Mouse (Mus musculus): ENCODE measurements around the gene Gm6034.
"Not testable (repeated sequence)": the region's sequence is repeated elsewhere in the genome, so short reads cannot be mapped to it uniquely, and the experiment has no call there.

The Gm6034 gene

GRCm38 (mm10) chr17:36022922-36023321 lies 19.8 kb upstream of the Gm6034 start:
- in situ Hi-C loops (cut with MseI, MboI): no loop called here

DNA sequence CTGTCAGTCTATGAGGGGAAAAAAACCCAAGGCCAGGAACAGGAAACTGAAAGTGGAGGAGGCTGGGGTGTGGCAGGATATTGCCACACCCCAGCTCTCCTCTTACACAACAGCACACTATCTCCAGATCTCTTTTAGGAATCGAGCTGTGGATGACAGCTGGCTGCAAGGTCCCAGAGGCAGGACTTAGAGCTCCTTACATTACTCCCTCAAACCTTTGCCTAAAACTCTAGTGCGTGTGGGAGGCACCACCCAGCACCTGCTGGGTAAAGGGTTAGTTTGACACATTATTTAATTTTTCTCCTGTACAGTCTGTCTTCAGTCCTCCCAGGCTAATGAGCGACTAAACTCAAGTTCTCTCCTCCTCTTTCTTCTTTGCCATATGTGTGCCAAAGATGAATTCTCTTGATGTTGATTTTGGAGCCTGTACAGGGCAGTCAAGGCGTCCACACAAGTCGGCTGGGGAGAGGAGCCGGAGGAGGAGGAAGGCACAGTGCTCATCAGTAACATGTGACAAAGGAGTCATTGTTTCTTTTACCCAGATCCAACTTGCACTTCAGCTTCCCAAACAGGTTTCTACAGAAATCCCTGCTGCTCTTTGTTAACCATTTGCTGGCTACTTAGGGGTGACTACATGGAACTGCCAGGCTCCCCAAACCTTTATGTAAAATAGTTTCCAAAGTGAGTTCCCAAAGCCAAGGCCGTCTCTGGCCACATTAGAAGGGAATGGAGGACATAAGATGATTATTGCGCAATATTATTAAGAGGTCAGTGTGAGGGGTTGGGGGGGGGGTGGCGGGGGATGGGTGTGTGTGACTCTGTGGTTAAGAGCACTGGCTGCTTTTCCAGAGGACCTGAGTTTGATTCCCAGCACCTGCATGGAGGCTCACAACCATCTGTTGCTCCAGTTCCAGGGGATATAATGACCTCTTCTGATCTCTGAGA lies 18.8 kb upstream of the Gm6034 start:
- in situ Hi-C loops (cut with MseI, MboI): no loop called here

- in situ Hi-C loops (cut with MseI, MboI): no loop called here
Observed at GRCm38 (mm10) chr17:36025197-36025596, 17.6 kb upstream of the Gm6034 start.

DNA sequence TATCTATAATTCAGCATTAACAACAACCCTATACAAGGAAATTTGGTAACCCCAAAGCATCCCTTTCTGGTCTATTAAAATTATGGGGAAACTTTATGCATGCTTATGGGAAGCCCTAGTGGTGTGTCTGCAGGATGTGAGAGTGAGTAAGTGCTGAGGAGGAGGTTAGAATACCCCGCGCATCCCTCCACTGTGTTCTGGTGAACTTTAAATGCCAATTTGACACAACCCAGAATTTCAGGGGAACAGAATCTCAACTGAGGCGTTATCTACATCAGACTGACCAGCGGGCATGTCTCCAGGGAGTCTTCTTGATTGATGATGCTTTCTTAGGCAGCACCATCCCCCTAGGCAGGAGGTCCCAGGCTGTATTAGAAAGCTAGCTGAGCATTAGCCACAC lies 16.9 kb upstream of the Gm6034 start:
- in situ Hi-C loops (cut with MseI, MboI): no loop called here

DNA sequence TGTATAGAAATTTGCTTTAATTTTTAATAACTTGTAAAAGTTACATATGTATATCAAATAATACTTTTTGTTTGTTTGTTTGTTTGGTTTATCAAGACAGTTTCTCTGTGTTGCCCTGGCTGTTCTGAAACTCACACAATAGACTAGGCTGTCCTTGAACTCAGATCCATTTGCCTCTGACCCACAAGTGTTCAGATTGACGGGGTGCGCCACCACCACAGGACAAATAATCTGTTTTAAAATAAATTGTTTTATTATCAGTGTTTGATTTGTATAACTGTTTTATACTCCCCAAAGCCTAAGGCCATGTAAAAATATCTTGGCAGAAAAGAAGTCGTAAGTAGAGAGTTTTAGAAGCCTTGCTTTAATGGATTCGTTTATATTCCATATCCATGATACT lies 15.1 kb upstream of the Gm6034 start:
- in situ Hi-C loops (cut with MseI, MboI): no loop called here

DNA sequence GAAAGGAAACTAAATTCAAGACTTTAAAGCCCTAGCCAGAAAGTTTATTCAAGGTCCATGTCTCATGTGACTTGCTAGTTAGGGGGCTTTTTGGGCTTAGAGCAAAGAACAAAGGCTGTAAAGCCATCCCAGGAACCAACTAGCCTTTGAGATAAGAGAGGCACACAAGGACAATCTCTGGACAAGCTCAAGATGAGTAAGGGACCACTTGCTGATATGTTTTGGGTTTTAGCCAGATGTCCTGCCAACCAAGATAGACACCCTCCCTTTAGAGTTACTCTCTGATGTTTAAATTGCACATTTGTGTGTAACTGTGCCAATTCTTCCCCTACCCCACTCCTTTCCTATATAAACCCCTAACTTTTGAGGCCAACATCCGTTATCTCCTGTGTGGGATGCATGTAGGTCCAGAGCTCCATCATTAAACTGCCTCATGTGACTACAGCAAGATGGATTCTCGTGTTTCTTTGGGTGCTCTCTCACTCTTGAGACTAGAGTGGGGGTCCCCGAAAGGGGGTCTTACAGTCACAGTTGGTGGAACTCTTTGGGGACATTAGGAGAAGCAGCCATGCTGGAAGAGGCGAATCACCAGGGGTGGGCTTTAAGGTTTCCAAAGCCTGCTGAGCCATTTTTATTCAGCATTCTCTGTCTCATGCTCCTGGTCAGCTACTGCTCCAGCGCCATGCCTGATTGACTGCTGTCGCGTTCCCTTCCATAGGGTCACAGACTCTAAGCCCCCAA lies 13.7 kb upstream of the Gm6034 start:
- in situ Hi-C loops (cut with MseI, MboI): no loop called here

DNA sequence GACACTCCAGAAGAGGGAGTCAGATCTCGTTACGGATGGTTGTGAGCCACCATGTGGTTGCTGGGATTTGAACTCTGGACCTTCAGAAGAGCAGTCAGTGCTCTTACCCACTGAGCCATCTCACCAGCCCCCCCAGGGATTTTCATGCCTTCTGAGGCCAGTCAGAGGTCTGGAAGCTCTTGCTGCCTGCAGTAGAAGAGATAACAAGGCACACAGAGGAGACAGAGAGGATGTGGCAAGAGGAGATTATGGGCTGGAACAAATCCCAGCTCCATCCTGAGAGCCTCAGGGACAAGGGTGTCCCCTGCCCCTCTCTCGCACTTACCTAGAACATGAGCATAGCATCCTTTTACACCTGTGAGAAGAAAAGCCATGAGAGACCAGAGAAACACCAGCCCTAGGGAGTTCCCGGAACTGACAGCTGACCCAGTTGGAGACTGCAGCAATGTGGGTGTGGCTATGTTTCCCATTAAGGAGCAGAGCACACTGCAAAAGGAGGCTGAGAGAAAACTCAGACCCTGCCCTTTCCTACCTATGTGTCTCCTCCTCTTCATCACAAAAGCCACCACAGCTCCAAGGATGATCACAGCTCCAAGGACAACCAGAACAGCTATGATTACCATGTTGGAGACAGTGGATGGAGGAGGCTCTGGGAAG lies 12.6 kb upstream of the Gm6034 start:
- in situ Hi-C loops (cut with MseI, MboI): not testable (repeated sequence)

DNA sequence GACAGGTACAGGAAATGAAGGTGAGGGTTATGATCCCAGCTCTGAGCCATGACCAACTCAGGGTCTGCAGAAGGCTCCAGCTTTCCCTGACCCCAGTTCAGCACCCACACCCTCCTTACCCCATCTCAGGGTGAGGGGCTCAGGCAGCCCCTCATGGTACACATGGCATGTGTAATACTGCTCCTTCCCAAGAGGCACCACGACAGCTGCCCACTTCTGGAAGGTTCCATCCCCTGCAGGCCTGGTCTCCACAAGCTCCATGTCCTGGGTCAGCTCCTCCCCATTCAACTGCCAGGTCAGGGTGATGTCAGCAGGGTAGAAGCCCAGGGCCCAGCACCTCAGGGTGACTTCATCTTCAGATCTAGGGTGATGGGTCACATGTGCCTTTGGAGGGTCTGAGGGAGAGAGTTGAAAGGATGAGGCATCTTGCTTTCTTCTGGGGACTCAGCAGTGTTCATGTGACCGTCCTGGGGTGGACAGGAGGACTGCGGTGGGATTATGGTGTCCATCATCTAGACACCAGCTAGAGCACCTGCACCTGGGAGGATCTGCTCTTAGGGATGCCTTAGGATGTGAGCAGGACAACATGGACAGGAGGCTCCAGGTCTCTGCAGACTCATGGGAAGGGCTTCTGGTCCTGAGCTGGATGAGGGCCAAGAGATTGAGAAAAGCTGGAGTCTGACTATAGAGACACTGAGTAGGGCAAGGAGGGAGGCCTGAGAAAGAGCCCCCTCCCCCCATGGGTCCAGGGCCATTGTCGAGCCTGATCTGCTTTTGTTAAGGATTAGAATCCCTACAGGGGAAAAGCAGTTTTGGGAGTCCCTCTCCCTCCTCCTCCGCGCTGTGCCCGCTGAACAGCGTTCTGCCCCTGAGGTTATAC lies 11.8 kb upstream of the Gm6034 start:
- in situ Hi-C loops (cut with MseI, MboI): not testable (repeated sequence)

GRCm38 (mm10) chr17:36031583-36032331 lies 11.0 kb upstream of the Gm6034 start:
- in situ Hi-C loops (cut with MseI, MboI): not testable (repeated sequence)

DNA sequence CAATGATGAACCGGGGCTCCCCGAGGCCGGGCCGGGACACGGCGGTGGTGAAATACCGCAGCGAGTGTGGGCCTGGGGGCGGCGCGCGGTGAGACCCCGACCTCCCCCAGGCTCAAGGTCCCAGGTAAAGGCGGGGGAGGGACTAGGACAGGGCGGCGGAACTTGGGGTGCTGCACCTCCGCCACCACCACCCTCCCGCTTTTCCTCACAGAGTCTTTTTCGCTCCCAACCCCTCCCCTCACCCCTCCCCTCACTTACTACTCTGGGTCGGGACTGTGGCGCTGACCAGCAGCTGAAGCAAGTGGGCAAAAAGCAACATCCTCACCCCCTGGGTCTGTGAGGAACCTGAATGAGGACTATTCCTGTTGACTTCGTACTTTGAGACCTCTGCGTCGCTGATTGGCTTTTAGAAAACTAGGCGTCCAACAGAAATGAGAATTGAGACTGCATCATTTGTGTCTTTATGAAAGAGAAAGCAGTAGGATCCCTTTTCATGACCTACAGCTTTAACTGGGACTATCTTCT lies 10.3 kb upstream of the Gm6034 start, which contains the start of gene H2-T23:
Gene H2-T23 (minus strand): TSS at position 505 of the 525 bp plus-strand sequence.
- in situ Hi-C loops (cut with MseI, MboI): not testable (repeated sequence)

- in situ Hi-C loops (cut with MseI, MboI): not testable (repeated sequence)
Observed at GRCm38 (mm10) chr17:36034524-36034923, 8.2 kb upstream of the Gm6034 start.

- in situ Hi-C loops (cut with MseI, MboI): not testable (repeated sequence)
Observed at GRCm38 (mm10) chr17:36035010-36035638, 7.6 kb upstream of the Gm6034 start.

DNA sequence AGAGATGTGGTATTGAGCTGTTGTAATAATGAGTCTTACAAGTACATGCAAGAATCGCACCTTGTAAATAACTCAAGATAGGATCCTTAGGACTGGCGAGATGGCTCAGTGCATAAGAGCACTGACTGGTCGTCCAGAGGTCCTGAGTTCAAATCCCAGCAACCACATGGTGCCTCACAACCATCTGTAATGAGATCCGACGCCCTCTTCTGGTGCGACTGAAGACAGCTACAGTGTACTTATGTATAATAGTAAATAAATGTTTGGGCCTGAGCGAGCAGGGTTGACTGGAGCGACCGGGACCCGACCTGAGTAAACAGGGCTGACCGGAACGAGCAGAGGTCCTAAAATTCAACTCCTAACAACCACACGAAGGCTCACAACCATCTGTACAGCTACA lies 6.6 kb upstream of the Gm6034 start:
- in situ Hi-C loops (cut with MseI, MboI): not testable (repeated sequence)

DNA sequence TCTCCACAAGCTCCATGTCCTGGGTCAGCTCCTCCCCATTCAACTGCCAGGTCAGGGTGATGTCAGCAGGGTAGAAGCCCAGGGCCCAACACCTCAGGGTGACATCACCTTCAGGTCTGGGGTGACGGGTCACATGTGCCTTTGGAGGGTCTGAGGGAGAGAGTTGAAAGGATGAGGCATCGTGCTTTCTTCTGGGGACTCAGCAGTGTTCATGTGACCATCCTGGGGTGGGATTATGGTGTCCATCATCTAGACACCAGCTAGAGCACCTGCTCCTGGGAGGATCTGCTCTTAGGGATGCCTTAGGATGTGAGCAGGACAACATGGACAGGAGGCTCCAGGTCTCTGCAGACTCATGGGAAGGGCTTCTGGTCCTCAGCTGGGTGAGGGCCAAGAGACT lies 2.2 kb upstream of the Gm6034 start:
- in situ Hi-C loops (cut with MseI, MboI): not testable (repeated sequence)

- in situ Hi-C loops (cut with MseI, MboI): not testable (repeated sequence)
Observed at GRCm38 (mm10) chr17:36042055-36042454, 706 bp upstream of the Gm6034 start.

DNA sequence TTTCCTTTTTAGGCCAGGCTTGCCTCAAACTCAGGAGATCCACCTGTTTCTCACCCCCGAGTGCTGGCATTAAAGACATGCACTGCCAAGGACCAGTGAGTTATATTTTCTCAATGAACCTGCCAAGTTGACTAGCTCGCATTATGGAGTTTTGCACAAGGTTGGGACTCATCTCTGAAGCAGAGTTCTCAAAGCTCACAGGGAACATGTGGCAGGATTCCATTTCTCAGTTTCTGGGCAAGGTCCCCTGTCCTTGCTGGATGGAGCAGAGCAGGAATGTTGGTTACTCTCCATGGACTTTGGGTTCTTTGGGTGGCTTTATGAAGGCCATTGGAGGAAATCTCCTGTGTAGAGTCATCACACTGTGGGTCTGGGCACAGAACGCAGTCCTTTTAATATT lies 525 bp downstream of the Gm6034 start:
- in situ Hi-C loops (cut with MseI, MboI): no loop called here

DNA sequence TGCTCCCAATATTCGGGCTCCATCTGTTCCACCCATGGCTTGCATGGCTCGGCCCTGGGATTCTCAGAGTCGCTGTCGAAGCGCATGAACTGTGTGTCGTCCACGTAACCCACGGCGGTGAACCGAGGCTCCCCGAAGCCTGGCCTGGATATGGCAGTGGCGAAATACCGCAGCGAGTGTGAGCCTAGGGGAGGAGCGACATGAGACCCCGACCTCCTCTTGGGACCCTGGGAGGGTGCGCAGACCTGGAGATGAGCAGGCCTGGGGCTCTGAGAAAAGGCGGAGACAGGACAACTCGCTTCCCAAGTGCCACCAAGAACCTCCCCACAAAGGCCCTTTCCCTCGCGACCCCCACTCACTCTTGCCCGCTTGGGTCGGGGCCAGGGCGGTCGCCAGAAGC lies 15.2 kb downstream of the Gm6034 start:
- in situ Hi-C loops (cut with MseI, MboI): not testable (repeated sequence)

- in situ Hi-C loops (cut with MseI, MboI): not testable (repeated sequence)
Observed at GRCm38 (mm10) chr17:36058362-36058761, 15.6 kb downstream of the Gm6034 start, which contains the start of gene Gm11127. Gm11127 (minus strand) TSS chr17:36058371.

GRCm38 (mm10) chr17:36060829-36061228 lies 18.1 kb downstream of the Gm6034 start:
- in situ Hi-C loops (cut with MseI, MboI): loop anchor here (10.0 kb wide), 2 partner anchors 74 to 134 kb away; partner anchors contain the start of gene H2-T3 (in 2 of the 2)

Data from mouse trophoblast stem cell (cell line).